Mouse (Mus musculus) olfactory bulb, adult 2 months (tissue): ENCODE results near the gene Gm17657.

Experiments
- CTCF ChIP-seq: fragments of 200-500 bp; IDR thresholded peaks from 2 replicates; pipeline ENCODE4 v1.5.1; 2012; ENCODE audit warnings: low read depth, mild to moderate bottlenecking, low read length, moderate library complexity; ENCODE audit not compliant: insufficient read depth
- POLR2A ChIP-seq: fragments of 200-500 bp; IDR thresholded peaks from 2 replicates; pipeline ENCODE4 v1.6.1; 2012; ENCODE audit warnings: mild to moderate bottlenecking, low read depth, low read length, moderate library complexity; ENCODE audit not compliant: insufficient read depth

GRCm38 (mm10) chr17:29540426-29540825, 9.0 kb downstream of the Gm17657 start:
- TF ChIP-seq CTCF (no peak), POLR2A (no peak)
